Mouse (Mus musculus) embryonic fibroblast, embryonic 13.5 days (primary cell): Measurements from ENCODE around the gene Atp11a.

Experiments used
- CTCF ChIP-seq: IDR thresholded peaks from 2 replicates; pipeline ENCODE4 v1.5.1; 2011; ENCODE audit warnings: mild to moderate bottlenecking, control low read depth, low read length, moderate library complexity, borderline replicate concordance; ENCODE audit not compliant: insufficient read depth
- POLR2A ChIP-seq: IDR thresholded peaks from 2 replicates; pipeline ENCODE4 v1.6.1; 2011; ENCODE audit warnings: low read depth, mild to moderate bottlenecking, control low read depth, low read length, moderate library complexity

DNA sequence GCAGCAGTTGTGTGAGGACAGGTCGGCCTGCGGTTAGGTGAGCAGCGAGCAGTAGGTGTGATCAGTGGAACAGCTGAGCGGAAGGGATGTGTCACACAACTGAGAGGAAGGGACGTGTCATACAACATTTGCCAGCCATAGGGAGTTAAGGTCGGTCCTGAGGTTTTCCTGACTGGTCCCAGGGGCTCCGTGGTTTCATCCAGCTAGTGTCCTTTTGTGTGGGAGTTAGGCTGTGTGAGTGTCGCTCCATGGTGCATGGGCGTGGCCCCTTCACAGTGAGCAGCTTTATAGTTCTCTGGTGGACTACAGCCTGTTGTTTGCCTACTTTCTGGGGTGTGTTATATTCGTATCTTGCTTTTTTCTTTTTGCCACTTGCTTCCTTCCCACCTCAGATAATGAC, 94.4 kb downstream of the Atp11a start:
- no peak for TF ChIP-seq CTCF
- TF ChIP-seq POLR2A, result no peak
